Mouse (Mus musculus) heart, embryonic 10.5 days (tissue): Measurements from ENCODE around the gene Tubd1. TPM values are rescaled to one million over a fixed set of nuclear protein-coding genes. Genes with fewer than 3 reads are reported as not detected.

Source experiments
- DNase-seq: peaks from one replicate; pipeline ENCODE4 v3.0.0-alpha.2; 2017; ENCODE audit warnings: low spot score
- H3K27ac ChIP-seq: fragments of 300-500 bp; sonication (generic); 2 replicates; pipeline ENCODE4 v1.5.1; 2016; ENCODE audit warnings: mild to moderate bottlenecking
- H3K27me3 ChIP-seq: fragments of 300-500 bp; sonication (generic); 2 replicates; pipeline ENCODE4 v1.6.1; 2016; ENCODE audit warnings: mild to moderate bottlenecking; ENCODE audit not compliant: poor library complexity, insufficient read depth, severe bottlenecking
- H3K36me3 ChIP-seq: fragments of 300-500 bp; sonication (generic); 2 replicates; pipeline ENCODE4 v1.6.1; 2016; ENCODE audit warnings: mild to moderate bottlenecking, moderate library complexity
- H3K4me1 ChIP-seq: fragments of 300-500 bp; sonication (generic); 2 replicates; pipeline ENCODE4 v1.6.1; 2016; ENCODE audit warnings: mild to moderate bottlenecking
- H3K4me3 ChIP-seq: fragments of 300-500 bp; sonication (generic); 2 replicates; pipeline ENCODE4 v1.5.1; 2016; ENCODE audit warnings: mild to moderate bottlenecking, moderate library complexity
- H3K9me3 ChIP-seq: fragments of 300-500 bp; sonication (generic); 2 replicates; pipeline ENCODE4 v1.6.1; 2016; ENCODE audit warnings: mild to moderate bottlenecking, moderate library complexity
- WGBS: fragments of 180-500 bp; shearing (Covaris S2); methylation state at CpG from one replicate; pipeline ENCODE4 v1.1.7; 2016; 5-methylcytosine and 5-hydroxymethylcytosine counted together
- polyA plus RNA-seq: library from polyadenylated mRNA; unstranded; fragments of >200 nt; fragmentation: Nextera tagmentation; extraction: Ambion mirVana; gene quantifications from 2 replicates; pipeline ENCODE4 v1.2.1, GENCODE M21; 2016

Tubd1 gene
- polyA plus RNA-seq, 1 experiment from 2014 or later, result 11.8 TPM

DNA sequence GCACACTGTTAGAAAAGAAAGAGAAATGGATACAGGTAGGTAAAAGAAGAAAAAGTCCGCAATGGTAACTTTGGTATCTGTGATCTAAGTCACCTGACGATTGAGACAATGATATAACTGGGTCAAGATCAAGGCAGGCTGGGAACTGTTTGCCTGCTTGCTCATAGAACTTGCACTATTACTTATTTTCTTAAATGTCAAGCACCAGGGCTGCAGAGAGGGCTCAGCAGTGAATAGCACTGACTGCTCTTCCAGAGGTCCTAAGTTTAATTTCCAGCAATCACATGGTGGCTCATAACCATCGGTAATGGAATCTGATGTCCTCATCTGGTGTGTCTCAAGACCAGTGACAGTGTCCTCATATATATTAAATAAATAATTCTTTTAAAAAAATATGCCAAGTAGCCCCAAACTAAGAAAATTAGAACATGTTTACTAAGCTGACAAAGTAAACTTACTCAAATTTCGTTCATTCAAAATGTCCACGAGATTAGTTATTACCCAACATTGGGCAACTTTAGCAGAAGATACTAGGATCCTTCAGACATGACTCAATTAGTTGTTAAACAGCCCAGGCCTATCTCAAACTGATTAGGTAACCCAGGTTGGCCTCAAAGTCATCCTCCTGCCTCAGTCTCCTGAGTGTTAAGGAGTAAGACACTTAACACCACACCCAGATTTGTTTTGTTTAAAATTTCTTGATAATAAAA is 10.4 kb upstream of the Tubd1 start:
- no peak overlapping the region for H3K4me3 ChIP-seq
- no peaks in the 10 kb centered on the region for H3K9me3 ChIP-seq
- H3K27me3 ChIP-seq, result no peaks in the 10 kb centered on the region
- H3K27ac ChIP-seq, result no peak overlapping the region
- peak; percentile 50 for DNase-seq
- no peaks in the 10 kb centered on the region for H3K4me1 ChIP-seq
- 91% methylated on average over 5 of the region's 5 CpGs for WGBS
- peaks cover 46% of the 10 kb centered on the region for H3K36me3 ChIP-seq

DNA sequence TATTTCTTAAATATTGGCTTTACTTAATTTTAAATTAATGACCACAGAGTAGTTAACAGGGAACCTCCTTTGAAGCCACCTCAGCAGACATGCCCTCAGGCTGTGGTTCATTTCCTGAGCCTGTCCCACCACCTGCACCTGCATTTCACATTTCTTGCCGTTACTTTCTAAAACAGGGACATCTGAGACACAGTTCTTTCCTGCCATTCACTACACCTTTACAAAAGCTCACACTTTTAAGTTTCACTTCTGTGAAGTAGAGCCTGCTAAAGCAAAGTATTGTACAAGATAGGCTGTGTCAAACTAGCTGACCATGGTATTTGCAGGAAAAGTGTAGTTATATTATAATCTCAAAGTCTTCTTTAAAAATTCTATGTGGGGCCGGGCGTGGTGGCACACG is 6.0 kb upstream of the Tubd1 start:
- Histone ChIP-seq H3K27ac (no peak overlapping the region), H3K27me3 (no peaks in the 10 kb centered on the region), H3K4me3 (no peak overlapping the region), H3K4me1 (peaks cover 12% of the 10 kb centered on the region; the same call in 1 of the 2 replicates), H3K36me3 (peaks cover 12% of the 10 kb centered on the region; the same call in 1 of the 2 replicates), H3K9me3 (no peaks in the 10 kb centered on the region)
- WGBS, result 89% methylated on average over 4 of the region's 4 CpGs
- DNase-seq, result peak; percentile 25

DNA sequence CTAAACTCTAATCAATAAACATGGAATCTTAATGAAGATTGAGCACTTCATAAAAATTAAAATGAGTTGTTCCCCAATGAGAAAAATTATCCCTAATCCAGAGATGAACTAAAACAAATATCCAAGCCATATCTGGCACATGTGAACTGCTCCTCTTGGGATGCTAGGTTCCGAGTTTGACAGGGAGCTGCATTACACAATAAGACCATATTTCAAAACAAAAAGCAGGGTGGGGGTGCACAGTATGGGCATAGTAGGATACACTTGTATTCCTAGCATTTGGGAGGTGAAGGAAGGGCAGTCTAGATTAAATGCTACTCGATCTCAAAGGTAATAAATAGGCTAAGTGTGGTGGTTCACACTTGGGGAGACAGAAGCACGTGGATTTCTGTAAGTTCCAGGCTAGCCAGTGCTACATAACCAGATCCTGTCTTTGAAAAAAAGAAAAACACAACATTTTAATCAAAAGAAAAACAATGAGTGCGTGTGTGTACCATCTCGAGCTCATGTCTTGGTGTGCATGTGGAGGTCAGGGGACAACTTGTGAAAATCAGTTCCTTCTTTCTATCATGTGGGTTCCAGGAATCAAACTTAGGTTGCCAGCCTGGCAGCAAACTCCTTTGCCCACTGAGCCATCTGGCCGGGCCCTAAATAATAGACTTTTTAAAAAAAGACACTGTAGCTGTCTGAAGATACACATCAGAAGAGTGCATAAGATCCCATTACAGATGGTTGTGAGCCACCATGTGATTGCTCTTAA is 4.9 kb upstream of the Tubd1 start:
- no peak overlapping the region for H3K27ac ChIP-seq
- no peaks in the 10 kb centered on the region for H3K9me3 ChIP-seq
- peaks cover 12% of the 10 kb centered on the region; the same call in 1 of the 2 replicates for H3K4me1 ChIP-seq
- peak; percentile 59 for DNase-seq
- WGBS, result 82% methylated on average over 6 of the region's 6 CpGs
- H3K36me3 ChIP-seq, result peaks cover 6% of the 10 kb centered on the region; the same call in 1 of the 2 replicates
- no peak overlapping the region for H3K4me3 ChIP-seq
- no peaks in the 10 kb centered on the region for H3K27me3 ChIP-seq

DNA sequence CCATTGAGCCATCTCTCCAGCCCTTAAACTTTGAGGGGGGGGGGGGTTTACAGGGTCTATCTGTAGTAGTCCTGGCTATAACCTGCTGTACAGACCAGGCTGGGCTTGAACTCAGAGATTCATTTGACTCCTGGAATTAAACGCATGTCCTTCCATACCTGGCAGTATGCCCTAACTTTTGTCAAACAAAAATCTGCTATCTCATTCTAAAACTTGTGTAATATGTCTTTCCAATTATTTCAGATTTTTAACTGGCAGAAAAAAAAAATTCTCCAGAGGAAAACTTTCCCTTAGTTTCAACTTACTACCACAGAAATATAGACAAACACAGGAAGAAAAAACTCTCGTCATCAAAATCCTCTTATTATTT is 4.3 kb upstream of the Tubd1 start:
- Histone ChIP-seq H3K27me3 (no peaks in the 10 kb centered on the region), H3K27ac (no peak overlapping the region), H3K4me3 (no peak overlapping the region), H3K9me3 (no peaks in the 10 kb centered on the region), H3K36me3 (peaks cover 6% of the 10 kb centered on the region; the same call in 1 of the 2 replicates), H3K4me1 (peaks cover 12% of the 10 kb centered on the region; the same call in 1 of the 2 replicates)
- no peak for DNase-seq
- 98% methylated on average over 2 of the region's 2 CpGs for WGBS

DNA sequence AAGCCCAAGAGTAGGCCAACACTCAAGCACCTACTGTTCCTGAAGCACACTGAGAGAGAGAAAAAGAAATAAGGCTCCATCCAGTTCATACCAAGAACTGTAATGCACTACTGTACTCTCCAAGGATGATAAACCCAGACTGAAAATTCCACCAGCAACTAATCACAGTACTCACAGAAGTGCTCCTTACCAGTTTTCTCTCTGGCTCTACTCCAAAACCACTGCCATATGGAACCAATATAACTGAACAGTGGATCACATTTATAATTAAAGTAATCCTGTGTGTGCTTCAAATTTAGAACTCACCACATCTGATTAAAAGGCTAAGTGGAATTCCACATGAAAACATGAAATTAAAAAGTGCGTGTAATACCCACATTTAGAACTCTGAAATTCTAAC is 1.9 kb upstream of the Tubd1 start:
- Histone ChIP-seq H3K27me3 (no peaks in the 10 kb centered on the region), H3K27ac (no peak overlapping the region), H3K4me1 (peaks cover 16% of the 10 kb centered on the region; the same call in 1 of the 2 replicates), H3K36me3 (peaks cover 4% of the 10 kb centered on the region; the same call in 1 of the 2 replicates), H3K9me3 (no peaks in the 10 kb centered on the region), H3K4me3 (peak overlapping the region; percentile 100; the same call in 1 of the 2 replicates)
- WGBS, result 95% methylated on average over 1 of the region's 1 CpGs
- no peak for DNase-seq

DNA sequence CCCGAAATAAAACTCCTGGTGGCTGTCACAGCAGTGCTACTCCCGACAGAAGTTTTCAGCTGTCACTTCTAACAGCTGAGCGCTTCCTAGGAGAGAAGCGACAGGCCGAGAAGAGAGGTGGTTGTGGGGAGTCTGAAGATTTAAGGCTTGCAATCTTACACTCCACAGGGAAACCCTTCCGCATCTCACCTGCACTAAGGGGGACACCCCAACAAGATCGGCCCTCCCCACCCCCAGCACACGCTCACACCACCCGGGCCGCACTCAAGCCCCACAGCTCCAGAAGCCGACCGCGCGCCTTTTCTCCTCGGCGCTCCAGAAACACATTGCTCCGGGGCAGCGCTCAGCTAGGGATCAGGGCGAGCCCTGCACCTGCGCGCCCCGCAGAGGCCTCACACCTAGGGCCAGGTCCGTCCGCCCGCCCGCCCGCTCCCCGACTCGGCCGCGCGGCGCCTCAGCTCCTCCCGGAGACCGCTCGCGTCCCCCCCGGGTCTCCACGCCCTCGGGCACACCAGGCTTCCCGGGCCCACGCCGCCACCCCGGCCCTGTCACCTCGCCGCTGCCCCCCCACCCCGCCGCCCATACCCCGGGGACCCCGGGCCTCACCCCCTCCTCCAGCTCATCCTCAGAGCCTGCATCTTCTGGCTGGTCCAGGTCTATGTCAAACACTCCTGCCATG is 692 bp upstream of the Tubd1 start:
- Histone ChIP-seq H3K27me3 (no peaks in the 10 kb centered on the region), H3K36me3 (peaks cover 3% of the 10 kb centered on the region; the same call in 1 of the 2 replicates), H3K4me3 (peak overlapping the region; percentile 100), H3K4me1 (peaks cover 16% of the 10 kb centered on the region; the same call in 1 of the 2 replicates), H3K27ac (peak overlapping the region; percentile 98), H3K9me3 (no peaks in the 10 kb centered on the region)
- peak; percentile 76 for DNase-seq
- 1% methylated on average over 48 of the region's 50 CpGs for WGBS

DNA sequence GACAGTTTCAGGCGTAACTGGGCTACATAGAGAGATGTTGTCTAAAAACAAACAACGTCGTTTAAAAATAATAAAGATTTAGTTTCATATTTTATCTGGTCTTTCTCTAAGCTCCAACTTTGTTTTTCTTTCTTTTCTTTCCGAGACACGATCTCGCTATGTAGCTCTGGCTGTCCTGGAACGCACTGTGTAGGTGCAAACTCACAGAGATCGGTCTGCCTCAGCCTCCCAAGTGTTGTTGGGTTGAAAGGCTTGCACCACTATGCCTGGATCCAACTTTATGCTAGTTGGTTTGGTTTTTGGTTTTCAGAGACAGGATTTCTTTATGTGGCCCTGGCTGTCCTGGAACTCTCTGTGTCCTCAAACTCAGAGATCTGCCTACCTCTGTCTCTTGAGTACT is 765 bp downstream of the Tubd1 start:
- H3K36me3 ChIP-seq, result peaks cover 17% of the 10 kb centered on the region
- H3K4me1 ChIP-seq, result peaks cover 16% of the 10 kb centered on the region; the same call in 1 of the 2 replicates
- H3K9me3 ChIP-seq, result no peaks in the 10 kb centered on the region
- H3K27ac ChIP-seq, result peak overlapping the region; percentile 98
- no peak for DNase-seq
- WGBS, result 69% methylated on average over 8 of the region's 8 CpGs
- no peaks in the 10 kb centered on the region for H3K27me3 ChIP-seq
- peak overlapping the region; percentile 100 for H3K4me3 ChIP-seq

DNA sequence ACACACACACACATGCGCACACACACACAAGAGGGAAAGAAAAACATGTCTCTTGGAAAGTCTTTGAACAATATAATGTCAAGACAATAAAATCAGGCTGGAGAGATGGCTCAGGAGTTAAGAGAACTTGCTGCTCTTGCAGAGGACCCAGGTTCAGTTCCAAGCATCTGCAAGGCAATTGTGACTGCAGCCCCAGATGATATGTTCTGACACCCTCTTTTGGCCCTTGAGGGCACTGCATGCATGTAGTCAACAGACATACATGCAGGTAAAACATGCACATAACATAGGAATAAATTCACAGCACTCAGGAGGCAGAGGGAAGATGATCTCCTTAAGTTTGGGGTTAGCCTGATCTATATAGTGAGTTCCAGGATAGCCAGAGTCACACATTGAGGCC is 2.6 kb downstream of the Tubd1 start:
- H3K36me3 ChIP-seq, result peaks cover 24% of the 10 kb centered on the region
- no peaks in the 10 kb centered on the region for H3K27me3 ChIP-seq
- peaks cover 14% of the 10 kb centered on the region; the same call in 1 of the 2 replicates for H3K4me1 ChIP-seq
- 100% methylated on average over 1 of the region's 1 CpGs for WGBS
- H3K9me3 ChIP-seq, result no peaks in the 10 kb centered on the region
- no peak overlapping the region for H3K4me3 ChIP-seq
- no peak for DNase-seq
- H3K27ac ChIP-seq, result no peak overlapping the region

DNA sequence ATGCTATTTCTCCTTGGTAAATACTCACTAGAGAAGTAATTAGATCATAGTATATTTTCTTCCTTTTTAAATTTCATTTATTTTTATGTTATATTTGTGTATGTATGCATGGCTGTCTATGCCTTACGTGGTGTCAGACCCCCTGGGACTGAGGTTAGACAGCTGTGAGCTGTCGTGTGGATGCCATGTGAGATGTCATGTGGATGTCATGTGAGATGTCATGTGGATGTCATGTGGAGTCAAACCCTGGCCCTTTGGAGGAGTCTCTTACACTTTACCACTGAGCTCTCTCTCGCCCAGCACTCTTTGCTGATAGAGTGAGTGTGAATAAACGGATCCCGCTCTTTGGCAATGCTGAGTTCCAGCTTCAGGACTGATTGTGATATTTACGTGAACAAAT is 8.7 kb downstream of the Tubd1 start:
- 95% methylated on average over 6 of the region's 6 CpGs for WGBS
- Histone ChIP-seq H3K27ac (no peak overlapping the region), H3K36me3 (peaks cover 52% of the 10 kb centered on the region), H3K9me3 (no peaks in the 10 kb centered on the region), H3K27me3 (no peaks in the 10 kb centered on the region), H3K4me1 (no peaks in the 10 kb centered on the region), H3K4me3 (no peak overlapping the region)
- no peak for DNase-seq

DNA sequence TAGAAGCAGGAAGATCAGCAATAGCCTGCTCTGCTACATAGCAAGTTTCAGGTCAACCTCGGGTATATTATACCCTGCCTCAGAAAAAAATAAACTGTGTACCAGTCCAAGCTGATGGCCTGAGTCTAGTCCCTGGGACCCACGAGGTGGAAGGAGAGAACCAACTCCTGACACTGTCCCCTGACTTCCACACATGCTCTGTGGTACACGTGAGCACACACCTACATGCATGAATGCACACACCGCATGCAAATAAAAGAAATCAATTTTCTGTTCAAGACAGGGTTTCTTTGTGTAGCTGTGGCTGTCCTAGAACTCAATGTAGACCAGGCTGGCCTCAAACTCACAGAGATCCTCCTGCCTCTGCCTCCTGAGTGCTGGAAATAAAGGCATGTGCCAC is 13.5 kb downstream of the Tubd1 start:
- WGBS, result 92% methylated on average over 4 of the region's 4 CpGs
- H3K36me3 ChIP-seq, result peaks cover 40% of the 10 kb centered on the region

DNA sequence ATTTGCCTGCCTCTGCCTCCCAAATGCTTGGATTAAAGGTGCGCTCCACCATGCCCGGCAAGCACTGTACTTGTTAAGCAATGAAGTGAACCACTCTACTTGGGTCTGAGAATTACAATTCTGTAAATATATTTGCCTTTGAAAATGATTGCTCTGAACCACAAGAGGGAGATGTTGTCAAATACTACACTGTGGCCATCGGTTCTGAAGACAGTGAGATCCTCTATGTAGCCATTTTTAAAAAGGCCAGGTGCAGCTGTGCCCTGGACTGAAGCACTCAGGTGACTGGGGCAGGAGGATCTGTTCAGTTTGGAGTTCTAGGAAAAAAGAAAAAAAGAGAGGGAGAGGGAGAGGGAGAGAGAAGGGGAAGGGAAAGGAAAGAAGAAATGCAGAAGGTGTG is 23.6 kb downstream of the Tubd1 start:
- Histone ChIP-seq H3K27me3 (no peaks in the 10 kb centered on the region), H3K4me1 (peaks cover 22% of the 10 kb centered on the region), H3K9me3 (no peaks in the 10 kb centered on the region), H3K36me3 (0 out of 2 replicates have a peak, but pooled peaks cover 14% of the 10 kb centered on the region), H3K27ac (no peak overlapping the region), H3K4me3 (no peak overlapping the region)
- DNase-seq, result no peak
- WGBS, result 63% methylated on average over 3 of the region's 3 CpGs

More for the DNA sequence above, 13.5 kb downstream of the Tubd1 start:
- Histone ChIP-seq H3K27ac (no peak overlapping the region), H3K27me3 (no peaks in the 10 kb centered on the region), H3K4me1 (no peaks in the 10 kb centered on the region), H3K9me3 (no peaks in the 10 kb centered on the region), H3K4me3 (no peak overlapping the region)
- no peak for DNase-seq

DNA sequence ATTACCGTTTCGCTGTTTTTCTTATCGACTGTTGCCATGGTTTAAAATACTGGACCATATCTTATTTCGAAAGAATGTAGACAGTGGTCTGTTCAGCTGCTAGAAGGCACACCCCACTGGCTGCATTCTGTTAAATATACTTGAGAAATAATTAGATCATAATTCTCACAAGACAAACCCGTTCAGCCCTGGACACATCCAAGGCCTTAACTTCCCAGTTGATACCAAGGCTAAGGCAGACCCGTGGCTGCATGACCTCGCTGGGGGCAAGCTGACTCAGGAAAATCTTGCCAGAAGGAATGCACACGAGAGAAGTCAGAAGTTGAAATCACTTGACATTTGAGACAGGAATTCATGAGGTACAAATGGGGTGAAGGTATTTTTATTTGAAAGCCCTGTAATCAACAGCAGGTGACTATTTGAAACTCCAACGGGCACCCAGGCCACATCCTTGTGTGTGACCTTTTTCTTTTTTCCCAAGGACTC is 25.5 kb downstream of the Tubd1 start:
- DNase-seq, result no peak
- H3K4me1 ChIP-seq, result peaks cover 22% of the 10 kb centered on the region
- 0 out of 2 replicates have a peak, but pooled peaks cover 14% of the 10 kb centered on the region for H3K36me3 ChIP-seq
- no peaks in the 10 kb centered on the region for H3K27me3 ChIP-seq
- H3K27ac ChIP-seq, result peak overlapping the region; percentile 52; the same call in 1 of the 2 replicates
- 45% methylated on average over 9 of the region's 9 CpGs for WGBS
- H3K9me3 ChIP-seq, result no peaks in the 10 kb centered on the region
- no peak overlapping the region for H3K4me3 ChIP-seq
